Mouse (Mus musculus) ovary, adult 2 months (tissue): ENCODE results near the gene Esp24. TPM values are rescaled to one million over a fixed set of nuclear protein-coding genes. Genes with fewer than 3 reads are reported as not detected.

ENCODE experiments used
- polyA plus RNA-seq: library from polyadenylated mRNA; depleted of rRNA; stranded (reverse); fragments of >200 nt; gene quantifications from 2 replicates; pipeline ENCODE4 v1.2.3, GENCODE M21; 2012; rRNA removed

The Esp24 gene
- not detected in 2 replicates for polyA plus RNA-seq

DNA sequence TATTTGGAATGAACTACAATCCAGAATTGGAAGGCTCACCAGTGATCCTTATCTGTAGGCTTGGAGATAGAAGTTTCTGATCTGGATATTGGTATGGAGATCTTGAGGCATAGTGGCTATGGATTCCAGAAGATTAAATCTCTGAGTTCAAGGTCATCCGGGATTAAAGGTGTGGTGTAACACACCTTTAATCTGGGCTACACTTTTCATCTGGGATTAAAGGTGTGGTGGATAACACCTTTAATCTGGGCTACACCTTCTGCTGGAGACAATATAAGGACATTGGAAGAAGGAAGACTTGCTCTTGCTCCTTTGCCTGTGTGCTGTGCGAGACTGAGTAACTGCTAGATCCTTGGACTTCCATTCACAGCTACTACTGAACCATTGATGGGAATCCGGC, at the start of gene Esp24:
TSS of gene Esp24 (plus strand) at position 301 of the 400 bp plus-strand sequence.

DNA sequence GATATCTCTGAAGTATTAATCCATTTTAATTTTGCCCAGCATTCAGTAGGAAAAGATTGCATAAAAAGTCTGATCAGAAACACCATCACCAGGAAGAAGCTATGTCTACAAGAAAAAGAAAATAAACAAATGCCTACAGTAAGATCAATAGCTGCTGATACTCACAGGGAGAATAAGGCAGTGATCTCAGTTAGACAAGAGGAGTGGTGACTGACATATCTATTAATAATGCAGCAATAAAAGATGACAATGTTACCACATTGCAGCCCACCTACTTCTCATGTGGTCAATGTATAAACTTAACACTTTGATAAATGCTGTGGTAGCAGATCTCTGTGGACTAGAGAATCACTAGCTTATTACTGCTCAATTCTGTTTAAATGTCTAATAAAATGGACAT, 6.7 kb downstream of the Esp24 start, which contains the start of gene Gm21903:
TSS of gene Gm21903 (minus strand) at position 101 of the 400 bp plus-strand sequence.

DNA sequence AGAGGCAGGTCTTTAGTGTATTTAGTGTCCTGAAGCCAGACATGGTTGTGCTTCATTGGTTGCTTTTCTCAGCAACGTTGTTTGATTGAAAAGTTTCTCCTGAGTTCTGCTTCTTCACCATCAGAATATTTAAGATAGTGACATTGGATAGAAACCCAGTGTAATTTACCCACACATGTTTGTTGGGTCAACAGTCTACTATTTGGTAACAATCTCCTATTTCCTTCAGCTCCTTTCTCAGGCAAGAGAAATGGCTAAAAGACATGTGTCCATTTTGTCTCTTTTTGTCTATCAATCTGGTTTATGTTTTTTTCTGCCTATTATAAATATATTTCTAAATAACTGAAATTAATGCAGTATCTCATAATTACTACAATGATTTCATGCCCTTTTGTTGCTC, 40.4 kb downstream of the Esp24 start, which contains the start of gene Esp23:
TSS of gene Esp23 (minus strand) at position 101 of the 400 bp plus-strand sequence.

Other genes with a start within 250 kb of the Esp24 start
- gene Gm21903, start 6.6 kb downstream of the Esp24 start, polyA plus RNA-seq = not detected in 2 replicates
- gene Esp23, start 40.3 kb downstream of the Esp24 start, polyA plus RNA-seq = not detected in 2 replicates
- gene Esp22, start 58.6 kb downstream of the Esp24 start, polyA plus RNA-seq = not detected in 2 replicates